Mouse (Mus musculus) layer of hippocampus, adult 9-11 months (tissue): Measurements from ENCODE around the gene Csn2.

Source experiments
- DNase-seq: peaks from one replicate; pipeline ENCODE4 v3.0.0; 2022

Gene Csn2

DNA sequence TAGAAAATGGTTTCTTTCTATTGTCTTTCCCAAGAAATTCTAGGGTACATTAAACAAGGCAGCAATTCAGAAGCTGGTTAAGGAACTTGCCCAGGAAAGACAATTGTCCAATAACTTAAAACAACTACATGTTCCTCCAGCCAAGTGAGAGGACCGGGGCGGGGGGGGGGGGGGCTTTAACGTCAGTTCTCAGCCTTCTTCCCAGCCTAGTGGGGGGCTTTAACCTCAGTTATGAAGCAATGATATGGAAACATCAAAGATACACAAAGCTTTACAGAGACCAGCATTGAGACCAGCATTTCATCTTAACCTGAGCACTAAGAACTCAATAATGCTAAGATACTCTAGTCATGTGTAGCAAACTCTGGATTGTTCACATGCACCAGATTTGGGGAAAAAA lies at the start of gene Csn2:
Csn2 (minus strand) TSS at position 101 of the 400 bp plus-strand sequence.
- DNase-seq, result no peak

DNA sequence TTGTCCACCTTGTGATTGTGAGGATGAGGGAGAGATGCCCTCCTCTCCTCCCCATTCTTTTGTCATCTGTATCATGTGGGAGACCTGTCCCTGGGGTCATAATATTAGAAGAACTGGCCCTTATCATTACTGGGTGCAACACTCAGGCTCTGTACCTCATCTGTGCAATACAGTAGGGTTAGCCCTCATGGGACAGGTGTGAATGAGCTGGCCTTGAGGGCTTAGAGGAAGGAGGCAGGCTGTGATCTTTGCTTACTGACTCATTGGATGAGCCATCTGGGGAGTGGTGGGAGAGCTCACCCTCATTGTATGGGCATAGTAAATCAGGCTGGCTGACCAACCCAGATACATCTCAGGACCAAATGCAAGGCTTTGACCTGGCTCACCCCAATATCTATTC lies 35.4 kb upstream of the Csn2 start:
- no peak for DNase-seq

DNA sequence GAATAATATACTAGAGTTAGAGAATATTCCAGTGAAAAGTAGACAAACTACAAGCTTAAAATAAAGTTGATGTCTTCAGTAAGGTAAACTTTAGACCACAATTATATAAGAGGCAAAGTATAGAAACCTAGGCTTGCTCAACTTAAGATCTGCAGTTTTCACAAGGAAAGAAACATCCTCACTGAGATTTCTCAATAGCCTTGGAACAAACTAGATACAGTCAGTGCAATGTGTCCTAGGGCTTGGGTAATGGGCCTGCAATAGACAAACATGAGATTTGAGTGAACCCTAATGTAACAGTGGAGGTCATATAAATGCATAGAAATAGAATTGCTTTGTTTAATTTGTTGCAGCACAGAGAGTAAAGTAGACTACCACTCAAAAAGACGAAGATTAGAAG lies 6.5 kb upstream of the Csn2 start:
- no peak for DNase-seq

DNA sequence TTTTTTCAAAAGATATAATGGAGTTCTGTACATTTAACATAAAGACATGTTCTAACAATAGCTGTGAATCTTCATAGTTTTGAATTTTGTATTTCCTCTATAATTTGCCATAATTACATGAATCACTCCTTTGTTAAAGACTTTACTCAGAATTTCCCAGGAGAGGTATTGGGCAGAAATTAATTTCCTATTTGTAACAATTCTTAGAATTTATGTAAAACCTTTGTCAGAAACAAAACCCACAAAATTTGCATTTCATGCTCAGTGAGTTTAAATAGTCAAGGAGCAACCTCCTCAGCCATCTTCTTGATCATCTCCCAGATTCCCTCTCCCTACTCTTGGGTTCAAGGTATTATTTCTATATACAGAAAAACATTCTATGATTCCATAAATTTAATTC lies 33.5 kb downstream of the Csn2 start, which contains the start of gene Csn1s1:
Csn1s1 (plus strand) TSS at position 301 of the 400 bp plus-strand sequence.
- no peak for DNase-seq

DNA sequence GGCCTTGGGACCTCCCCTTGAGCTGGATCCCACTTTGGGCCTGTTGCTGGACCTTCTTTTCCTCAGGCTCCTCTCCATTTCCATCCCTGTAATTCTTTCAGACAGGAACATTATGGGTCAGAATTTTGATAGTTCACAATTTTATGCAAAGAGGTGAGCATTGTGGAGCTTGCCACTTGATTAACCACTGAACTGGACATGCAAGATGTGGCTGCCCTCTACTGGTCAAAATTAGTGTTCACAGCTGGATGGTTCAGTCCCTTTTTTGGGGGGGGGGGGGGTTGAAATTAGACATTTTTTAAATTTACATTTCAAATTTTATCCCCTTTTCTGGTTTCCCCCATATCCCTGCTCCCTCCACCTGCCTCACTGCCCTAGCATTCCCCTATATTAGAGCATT lies 56.6 kb downstream of the Csn2 start:
- DNase-seq, result no peak
